Mouse (Mus musculus) testis, adult 2 months (tissue): ENCODE data around the gene Ddn.

Experiments used
- CTCF ChIP-seq: fragments of 200-500 bp; IDR thresholded peaks from 2 replicates; pipeline ENCODE4 v1.5.1; 2012; ENCODE audit warnings: low read depth, mild to moderate bottlenecking, inconsistent platforms, low read length, moderate library complexity; ENCODE audit not compliant: control insufficient read depth, insufficient read depth, insufficient replicate concordance
- POLR2A ChIP-seq: fragments of 200-500 bp; IDR thresholded peaks from 2 replicates; pipeline ENCODE4 v1.6.1; 2012; ENCODE audit warnings: low read depth, mild to moderate bottlenecking, inconsistent platforms, low read length, moderate library complexity; ENCODE audit not compliant: control insufficient read depth

GRCm38 (mm10) chr15:98831684-98832035 lies 22.4 kb upstream of the Ddn start:
- TF ChIP-seq CTCF (no peak), POLR2A (no peak)
